Mouse (Mus musculus): Measurements from ENCODE around the gene Tecta.

DNA sequence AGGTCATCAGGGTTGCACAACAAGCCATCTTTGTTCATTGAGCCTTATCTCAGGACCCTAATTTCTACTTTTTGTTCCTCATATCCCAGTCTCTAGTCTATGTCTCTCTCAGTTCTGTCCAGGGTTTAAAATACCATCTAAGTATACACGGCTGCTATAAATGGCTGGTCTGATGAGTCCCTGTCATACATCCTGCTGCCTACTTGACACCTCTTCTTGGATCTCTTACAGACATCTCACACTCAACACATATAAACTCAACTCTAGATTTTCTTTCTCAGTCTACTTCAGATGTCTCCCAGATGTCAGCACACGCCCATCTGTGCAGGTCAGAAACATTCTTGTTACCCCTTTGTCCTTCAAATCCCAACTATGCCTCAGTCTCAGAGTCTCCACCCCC lies 78.3 kb downstream of the Tecta start:
- TF ChIP-seq CTCF (IDR thresholded peaks at IDR 0.05; ENCODE audit: control insufficient read depth, insufficient read depth, insufficient read length) (no peak), MAX (IDR thresholded peaks at IDR 0.05) (no peak), USF1 (IDR thresholded peaks at IDR 0.05; ENCODE audit: low read depth) (no peak), MYOG (IDR thresholded peaks at IDR 0.05; ENCODE audit: control insufficient read depth, extremely low read depth, insufficient read length) (no peak), CEBPB (IDR thresholded peaks at IDR 0.05; ENCODE audit: low read depth) (no peak)
